Mouse (Mus musculus): ENCODE results near the gene Gm20937.
"Not testable (repeated sequence)": the region's sequence is repeated elsewhere in the genome, so short reads cannot be mapped to it uniquely, and the experiment has no call there.

Gm20937 gene

DNA sequence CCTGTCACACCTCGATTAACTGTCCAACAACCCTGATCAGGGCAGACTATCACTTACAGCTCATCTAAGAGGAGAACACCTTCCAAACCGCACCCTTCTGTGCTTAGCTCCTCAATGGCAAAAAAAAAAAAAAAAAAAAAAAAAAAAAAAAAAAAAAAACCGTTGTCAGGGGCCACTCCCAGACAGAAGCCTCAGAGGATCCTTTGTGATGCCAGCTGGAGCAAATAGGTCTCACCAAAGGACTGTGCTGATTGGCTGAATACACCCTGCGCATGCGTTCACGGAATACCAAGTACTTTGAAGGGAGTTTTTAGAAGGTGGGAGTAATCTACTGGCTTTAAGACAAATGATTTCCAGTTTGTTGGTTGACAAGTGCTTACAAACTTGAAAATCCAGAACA, at the start of gene Gm20937:
Gm20937 (minus strand) TSS at position 101 of the 400 bp plus-strand sequence.
- DNase-seq (ENCODE audit: low spot score) = not testable (repeated sequence)

Measured in urinary bladder, postnatal 10 days (tissue).